Mouse (Mus musculus): ENCODE measurements at regions not wholly inside any gene's neighbourhood (a gene's known extent, or its start where the extent isn't known, plus 50 kb on each side); places are given as distances from the start of the nearest gene placed in this dataset.

DNA sequence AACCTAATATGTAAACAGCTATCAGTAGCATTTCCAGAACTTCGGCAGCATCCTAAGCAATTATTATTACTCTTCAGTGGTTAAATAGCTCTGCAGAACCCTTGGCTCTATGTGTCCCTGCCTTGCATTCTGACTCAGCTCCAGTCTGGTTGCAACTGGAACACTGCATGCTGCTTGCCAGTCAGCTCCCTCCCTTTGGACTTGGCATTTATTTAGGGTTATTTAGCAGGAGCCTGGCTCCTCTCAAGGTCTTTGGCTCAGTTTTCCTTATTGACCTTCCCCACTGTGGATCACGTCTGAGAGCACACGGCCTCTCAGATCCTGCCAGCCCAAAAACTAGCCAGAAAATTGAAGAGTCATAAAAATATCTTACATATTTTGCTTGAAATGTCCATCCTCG lies 217.4 kb downstream of the Speer2 start:
- DNase-seq (ENCODE audit: low spot score in 2 of 2) = no peak

DNA sequence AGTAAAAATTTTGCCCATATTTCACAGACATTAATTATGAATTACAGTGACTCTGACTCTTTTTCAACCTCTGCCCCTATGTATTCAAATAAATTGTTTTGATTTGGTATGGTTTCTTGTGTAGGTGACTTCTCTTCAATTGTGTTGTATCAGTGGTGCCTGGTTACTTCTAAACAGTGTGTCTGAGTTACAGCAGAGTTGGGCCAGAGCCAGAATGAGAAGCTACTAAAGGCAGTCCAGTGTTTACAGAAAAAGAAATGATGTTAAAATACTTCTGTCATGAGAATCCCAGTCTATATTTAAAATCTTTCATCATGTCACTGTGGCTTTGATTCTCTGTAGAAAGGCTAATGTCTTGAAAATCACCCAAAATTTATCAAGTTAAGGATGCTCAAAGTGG lies 255.8 kb downstream of the Speer2 start:
- DNase-seq (ENCODE audit: low spot score in 2 of 2) = peak; percentile 10 to 19

DNA sequence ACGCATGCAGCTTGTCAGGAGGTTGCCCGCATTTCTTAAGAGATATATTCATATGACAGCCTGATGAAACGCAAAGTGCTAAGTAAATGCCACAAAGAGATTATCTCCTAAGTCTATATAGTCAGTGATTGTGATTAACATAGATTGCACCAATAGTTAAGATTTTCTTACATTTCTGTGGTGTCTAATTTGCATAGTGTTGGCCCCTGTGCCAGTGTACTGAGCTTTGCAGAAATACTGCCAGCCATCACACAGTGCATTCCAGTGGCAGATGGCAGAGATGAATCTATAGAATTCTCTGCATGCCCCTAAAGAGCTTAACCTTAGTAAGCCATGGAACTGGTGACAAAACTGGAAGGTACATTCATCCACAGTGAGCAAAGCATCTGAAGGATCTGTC lies 262.6 kb downstream of the Speer2 start:
- no peak for DNase-seq (ENCODE audit: low spot score in 2 of 2)

DNA sequence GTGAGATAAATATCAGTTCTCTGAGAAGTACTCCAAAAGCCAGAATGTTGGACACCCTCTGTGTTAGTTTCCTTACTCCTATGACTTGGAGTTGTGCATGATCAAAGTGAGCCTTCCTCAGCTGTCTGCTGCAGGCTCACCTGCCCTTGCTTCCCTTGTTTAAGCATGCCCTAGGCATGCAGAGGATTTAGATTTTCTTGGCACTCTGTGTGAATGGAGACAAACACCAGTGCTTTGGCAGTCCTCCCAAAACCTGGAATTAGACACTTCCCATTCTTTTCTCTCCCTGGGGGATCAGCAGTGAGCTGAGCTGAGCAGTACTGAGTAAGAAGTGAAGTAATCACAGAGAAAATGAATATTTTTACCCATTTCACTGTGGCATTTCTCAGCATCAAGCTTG lies 286.3 kb downstream of the Speer2 start:
- DNase-seq (ENCODE audit: low spot score in 2 of 2) = no peak

DNA sequence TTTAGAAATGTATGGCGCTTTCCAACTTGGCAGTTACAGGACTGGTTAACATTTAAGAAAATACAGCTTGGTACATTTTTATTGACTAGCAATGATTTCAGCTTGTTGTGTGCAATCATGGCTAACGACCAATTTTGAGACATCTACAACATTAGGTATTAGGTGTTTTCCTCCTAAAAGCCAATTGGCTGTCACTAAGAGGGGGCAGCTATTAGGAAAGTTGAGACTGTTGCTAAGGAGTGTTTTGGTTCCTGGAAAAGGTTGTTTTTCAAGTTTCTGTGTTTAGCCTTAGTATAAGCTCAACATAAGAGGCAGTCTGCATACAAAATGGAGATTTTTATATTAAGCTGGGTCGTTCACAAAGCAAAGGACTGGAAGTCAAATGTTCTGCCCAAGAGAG lies 295.4 kb downstream of the Speer2 start:
- no peak for DNase-seq (ENCODE audit: low spot score in 2 of 2)

DNA sequence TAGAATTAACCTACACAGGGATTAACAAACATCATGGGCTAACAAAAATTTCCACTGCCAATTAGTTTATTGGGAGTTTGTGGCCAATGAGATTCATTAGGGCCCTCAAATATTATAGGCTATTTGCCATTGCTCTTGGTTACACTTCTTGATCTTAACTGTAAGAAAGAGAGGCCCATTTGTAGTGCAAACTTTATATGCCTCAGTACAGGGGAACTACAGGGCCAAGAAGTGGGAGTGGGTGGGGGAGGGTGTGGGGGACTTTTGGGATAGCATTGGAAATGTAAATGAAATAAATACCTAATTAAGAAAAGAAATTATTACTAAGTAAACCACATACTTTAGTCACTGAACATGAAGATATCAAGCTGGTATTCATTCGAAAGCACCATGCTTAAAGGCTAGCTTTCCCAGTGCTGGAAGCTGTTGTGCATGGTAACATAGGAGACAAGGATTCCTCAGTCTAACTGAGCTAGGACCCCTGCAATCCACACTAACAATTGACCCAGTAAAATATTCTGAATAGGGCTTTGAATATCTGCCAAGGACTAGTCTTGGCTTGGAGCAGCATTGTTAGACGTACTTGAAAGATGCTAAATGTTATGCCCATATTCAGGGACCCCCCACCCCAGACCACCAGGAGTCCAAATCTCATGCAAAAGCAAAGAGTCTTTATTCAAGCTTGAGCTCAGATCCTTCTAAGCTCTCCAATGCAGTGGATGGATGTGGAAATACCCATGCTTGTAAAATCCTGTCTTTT lies 295.9 kb downstream of the Speer2 start:
- no peak for DNase-seq (ENCODE audit: low spot score in 2 of 2)
